Mouse (Mus musculus): ENCODE data around the gene Il34. TPM values are rescaled to one million over a fixed set of nuclear protein-coding genes. Genes with fewer than 3 reads are reported as not detected.

Il34 gene
- polyA plus RNA-seq, 1 experiment from 2014 or later, result 2.7 TPM

DNA sequence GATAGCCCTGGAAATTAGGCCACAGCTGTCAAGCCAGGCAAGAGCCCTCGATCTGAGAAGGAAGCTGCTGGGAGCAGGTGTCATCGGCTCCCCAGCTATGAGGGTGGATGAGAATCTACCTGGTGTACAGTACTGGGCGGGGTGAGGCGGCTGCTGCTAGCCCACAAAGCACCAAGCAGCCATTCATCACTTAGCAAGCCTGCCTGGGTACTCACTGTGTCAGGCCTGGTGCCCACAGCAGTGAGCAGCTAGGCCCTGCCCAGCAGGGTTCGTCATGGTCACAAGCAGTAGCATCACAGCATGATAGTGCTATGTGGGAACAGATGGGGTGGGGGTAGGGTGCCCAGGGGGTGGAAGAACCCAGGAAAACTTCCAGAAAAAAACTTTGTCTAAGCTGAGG, 110.3 kb downstream of the Il34 start:
- Histone ChIP-seq H3K36me3 (peaks cover 32% of the 10 kb centered on the region), H3K4me2 (no peak overlapping the region), H3K27me3 (no peaks in the 10 kb centered on the region), H3K27ac (peak overlapping the region; percentile 65), H3K9me3 (no peaks in the 10 kb centered on the region), H3K4me1 (replicated peaks) (peaks cover 24% of the 10 kb centered on the region), H3K9ac (peak overlapping the region; percentile 43; the same call in 1 of the 2 replicates), H3K4me3 (no peak overlapping the region)
- ATAC-seq (ENCODE audit: low FRiP score), result no peak
- WGBS, result 84% methylated on average over 5 of the region's 5 CpGs

- Histone ChIP-seq H3K36me3 (peaks cover 39% of the 10 kb centered on the region), H3K4me1 (replicated peaks) (peaks cover 24% of the 10 kb centered on the region), H3K9me3 (no peaks in the 10 kb centered on the region), H3K4me2 (no peak overlapping the region), H3K4me3 (no peak overlapping the region), H3K27ac (peak overlapping the region; percentile 65), H3K27me3 (no peaks in the 10 kb centered on the region), H3K9ac (peak overlapping the region; percentile 43; the same call in 1 of the 2 replicates)
- ATAC-seq (ENCODE audit: low FRiP score), result no peak
- 81% methylated on average over 4 of the region's 4 CpGs for WGBS
These were observed 110.9 kb downstream of the Il34 start for GRCm38 (mm10) chr8:110694826-110695225.

DNA sequence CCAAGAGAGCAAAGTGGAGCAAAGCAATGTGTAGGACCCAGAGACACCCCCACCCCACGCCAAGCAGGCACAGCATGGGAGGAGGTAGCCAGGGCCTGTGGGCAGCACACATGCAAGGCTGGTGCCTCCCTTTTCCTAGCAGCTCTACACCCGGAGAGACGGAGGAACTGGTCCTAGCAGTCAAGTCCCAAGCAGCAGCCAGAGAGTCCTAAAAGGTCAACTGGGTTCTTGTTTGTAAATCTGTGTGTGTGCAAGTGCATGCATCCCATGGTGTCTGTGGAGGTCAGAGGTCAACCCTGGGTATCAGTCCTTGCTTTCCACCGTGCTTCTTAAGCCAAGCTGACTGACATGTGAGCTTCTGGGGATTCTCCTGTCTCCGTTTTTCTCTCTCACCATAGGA, 111.5 kb downstream of the Il34 start:
- H3K4me2 ChIP-seq, result no peak overlapping the region
- 0 out of 2 replicates have a peak overlapping the region, but pooled peaks have one; percentile 65 for H3K27ac ChIP-seq
- peaks cover 24% of the 10 kb centered on the region for H3K4me1 ChIP-seq (replicated peaks)
- H3K4me3 ChIP-seq, result no peak overlapping the region
- no peak overlapping the region for H3K9ac ChIP-seq
- ATAC-seq (ENCODE audit: low FRiP score), result no peak
- 77% methylated on average over 5 of the region's 5 CpGs for WGBS
- no peaks in the 10 kb centered on the region for H3K27me3 ChIP-seq
- H3K36me3 ChIP-seq, result peaks cover 40% of the 10 kb centered on the region
- H3K9me3 ChIP-seq, result no peaks in the 10 kb centered on the region

Other genes starting within 250 kb of the Il34 start
- gene Vac14, start 187.3 kb downstream of the Il34 start, polyA plus RNA-seq (2015; fragmentation: Nextera tagmentation; extraction: Ambion mirVana), result 23.7 and 24.9 TPM in 2 replicates
- gene Mtss1l, start 84.4 kb downstream of the Il34 start, polyA plus RNA-seq (2015; fragmentation: Nextera tagmentation; extraction: Ambion mirVana), result 19.0 and 20.4 TPM in 2 replicates
- 71.9 and 77.8 TPM in 2 replicates for gene Cog4, start 40.7 kb upstream of the Il34 start, polyA plus RNA-seq (2015; fragmentation: Nextera tagmentation; extraction: Ambion mirVana)
- gene Sf3b3, start 40.9 kb upstream of the Il34 start, polyA plus RNA-seq (2015; fragmentation: Nextera tagmentation; extraction: Ambion mirVana), result 106 and 109 TPM in 2 replicates
- 7.5 and 8.4 TPM in 2 replicates for gene Fuk, start 96.6 kb upstream of the Il34 start, polyA plus RNA-seq (2015; fragmentation: Nextera tagmentation; extraction: Ambion mirVana)
- gene St3gal2, start 114.0 kb upstream of the Il34 start, polyA plus RNA-seq (2015; fragmentation: Nextera tagmentation; extraction: Ambion mirVana), result 21.0 and 23.0 TPM in 2 replicates
- 11.5 and 11.6 TPM in 2 replicates for gene Ddx19a, start 191.9 kb upstream of the Il34 start, polyA plus RNA-seq (2015; fragmentation: Nextera tagmentation; extraction: Ambion mirVana)
- 7.6 and 7.9 TPM in 2 replicates for gene Ddx19b, start 225.8 kb upstream of the Il34 start, polyA plus RNA-seq (2015; fragmentation: Nextera tagmentation; extraction: Ambion mirVana)
- gene Aars, start 227.2 kb upstream of the Il34 start, polyA plus RNA-seq (2015; fragmentation: Nextera tagmentation; extraction: Ambion mirVana), result 67.7 and 70.4 TPM in 2 replicates

Measured in hindbrain, embryonic 13.5 days (tissue).